Mouse (Mus musculus): Measurements from ENCODE around the gene 2410002F23Rik.

- TF ChIP-seq CTCF (conservative IDR thresholded peaks at IDR 0.05 in 1 of 2, IDR thresholded peaks at IDR 0.05 in 1 of 2; ENCODE audit: low read depth in 2 of 2, low read length in 2 of 2), result no peak
- TF ChIP-seq IRF4 (IDR thresholded peaks at IDR 0.05; ENCODE audit: low read depth, low read length), result no peak
- TF ChIP-seq POLR2A (IDR thresholded peaks at IDR 0.05; ENCODE audit: low read depth, low read length), result no peak
- no peak for TF ChIP-seq ZMIZ1 (IDR thresholded peaks at IDR 0.05; ENCODE audit: low read depth, low read length)
- TF ChIP-seq ZNF384 (IDR thresholded peaks at IDR 0.05; ENCODE audit: low read depth, low read length), result no peak
- no peak for TF ChIP-seq MAFK (IDR thresholded peaks at IDR 0.05; ENCODE audit: insufficient replicate concordance, low read length)
- TF ChIP-seq BHLHE40 (IDR thresholded peaks at IDR 0.05; ENCODE audit: low read depth, low read length), result no peak
These were observed 24.8 kb downstream of the 2410002F23Rik start for GRCm38 (mm10) chr7:44271309-44271708.

All from CH12.LX (cell line).